Mouse (Mus musculus): Measurements from ENCODE around the gene Scimp. TPM values are rescaled to one million over a fixed set of nuclear protein-coding genes. Genes with fewer than 3 reads are reported as not detected.

Gene Scimp
- polyA plus RNA-seq, 1 experiment from 2014 or later: 0.22 TPM

DNA sequence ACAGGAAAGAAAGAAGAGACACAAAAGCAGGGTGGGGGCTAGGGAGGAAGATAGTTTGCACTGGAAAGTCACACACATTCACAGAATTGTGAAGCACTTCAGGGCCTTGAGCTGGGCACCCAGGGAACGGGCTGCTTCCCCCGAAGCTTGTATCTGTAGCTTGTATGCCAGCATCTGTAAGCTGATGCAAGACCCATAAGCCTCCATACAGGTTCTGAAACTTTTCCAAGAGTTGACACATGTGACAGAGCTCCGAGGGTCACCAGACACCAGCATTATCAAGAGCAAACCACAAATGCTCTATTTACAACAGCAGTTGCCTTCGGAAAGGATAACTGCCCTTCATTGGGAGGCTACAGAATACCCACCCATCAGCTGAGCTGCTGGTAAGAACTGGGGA lies 4.8 kb downstream of the Scimp start:
- Histone ChIP-seq H3K9me3 (no peaks in the 10 kb centered on the region), H3K27ac (no peak overlapping the region), H3K4me2 (replicated peaks) (no peak overlapping the region), H3K9ac (no peak overlapping the region), H3K4me3 (no peak overlapping the region), H3K4me1 (no peaks in the 10 kb centered on the region), H3K27me3 (no peaks in the 10 kb centered on the region), H3K36me3 (no peaks in the 10 kb centered on the region)
- no peak for ATAC-seq (ENCODE audit: low FRiP score, low read depth)
- 86% methylated on average over 4 of the region's 4 CpGs for WGBS

DNA sequence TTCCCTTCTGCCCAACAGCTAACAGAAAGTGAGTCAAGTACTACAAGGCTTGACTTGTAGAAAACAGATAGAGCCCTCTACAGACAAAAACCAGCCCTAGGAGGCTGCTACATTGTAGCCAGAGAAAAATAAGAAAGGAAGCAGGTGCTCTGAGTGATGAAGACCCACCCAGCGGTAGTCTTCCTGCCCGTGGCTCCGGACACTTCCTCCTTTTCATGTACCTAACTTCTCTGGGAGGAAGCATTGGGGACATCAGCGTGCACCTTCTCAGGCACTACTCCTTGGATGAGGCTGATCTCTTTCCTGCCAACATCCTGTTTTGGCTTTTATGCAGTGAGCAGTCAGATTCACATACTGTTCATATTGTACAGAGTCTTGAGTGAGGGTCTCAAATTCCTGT lies 5.7 kb downstream of the Scimp start:
- H3K27me3 ChIP-seq: no peaks in the 10 kb centered on the region
- no peak overlapping the region for H3K4me2 ChIP-seq (replicated peaks)
- ATAC-seq (ENCODE audit: low FRiP score, low read depth): no peak
- no peaks in the 10 kb centered on the region for H3K9me3 ChIP-seq
- 85% methylated on average over 4 of the region's 4 CpGs for WGBS
- no peaks in the 10 kb centered on the region for H3K36me3 ChIP-seq
- no peak overlapping the region for H3K27ac ChIP-seq
- no peaks in the 10 kb centered on the region for H3K4me1 ChIP-seq
- H3K9ac ChIP-seq: no peak overlapping the region
- H3K4me3 ChIP-seq: no peak overlapping the region

DNA sequence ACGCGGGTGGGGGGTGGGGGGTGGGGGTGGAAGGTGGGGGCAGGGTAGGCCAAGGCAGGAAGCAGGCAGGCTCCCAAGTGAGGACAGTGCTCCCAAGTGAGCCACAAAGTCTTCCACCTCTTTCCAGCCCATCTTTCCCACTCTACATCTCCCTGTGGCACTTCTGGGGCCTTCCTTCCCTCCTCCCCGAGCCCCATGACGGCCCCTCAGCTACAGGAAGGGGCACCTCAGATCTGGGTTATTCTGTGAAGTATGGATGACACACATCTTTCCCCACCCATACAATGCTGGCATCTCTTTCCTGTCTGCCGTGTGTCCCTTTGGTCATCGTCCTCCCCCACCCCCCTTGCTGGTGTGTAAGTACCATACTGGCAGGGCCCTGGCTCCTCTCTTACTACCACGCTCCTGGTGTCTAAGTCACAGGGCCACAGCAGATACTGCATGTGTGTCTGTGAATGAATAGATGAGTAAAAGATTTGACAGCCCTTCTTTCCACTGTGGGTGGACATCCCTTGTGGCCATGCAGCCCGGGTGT lies 6.7 kb downstream of the Scimp start:
- H3K4me1 ChIP-seq: no peaks in the 10 kb centered on the region
- H3K4me3 ChIP-seq: no peak overlapping the region
- H3K36me3 ChIP-seq: no peaks in the 10 kb centered on the region
- no peak overlapping the region for H3K27ac ChIP-seq
- no peaks in the 10 kb centered on the region for H3K27me3 ChIP-seq
- no peak for ATAC-seq (ENCODE audit: low FRiP score, low read depth)
- 86% methylated on average over 8 of the region's 8 CpGs for whole genome bisulfite sequencing
- H3K9ac ChIP-seq: no peak overlapping the region
- no peak overlapping the region for H3K4me2 ChIP-seq (replicated peaks)
- H3K9me3 ChIP-seq: no peaks in the 10 kb centered on the region

DNA sequence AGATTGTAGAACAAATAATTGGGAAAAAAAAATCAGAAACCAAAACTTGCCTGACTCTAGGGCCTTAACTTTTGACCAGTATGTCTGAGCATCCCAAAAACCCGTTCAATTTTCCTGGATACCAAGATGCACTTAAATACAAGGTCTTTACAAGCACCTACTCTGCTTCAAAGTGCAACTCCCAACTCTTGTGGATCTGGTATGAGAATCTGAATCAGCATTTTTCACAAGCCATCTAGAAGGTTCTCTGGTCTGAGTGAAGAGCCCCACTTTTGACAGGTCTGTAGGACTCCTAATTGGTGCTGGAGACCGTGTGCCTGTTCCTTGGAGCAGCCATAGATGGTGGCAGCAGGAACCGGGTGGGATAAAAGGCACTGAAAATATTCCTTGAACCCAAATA lies 8.0 kb downstream of the Scimp start:
- Histone ChIP-seq H3K9me3 (no peaks in the 10 kb centered on the region), H3K9ac (no peak overlapping the region), H3K27ac (no peak overlapping the region), H3K4me1 (no peaks in the 10 kb centered on the region), H3K4me2 (replicated peaks) (no peak overlapping the region), H3K36me3 (no peaks in the 10 kb centered on the region), H3K4me3 (no peak overlapping the region), H3K27me3 (no peaks in the 10 kb centered on the region)
- no peak for ATAC-seq (ENCODE audit: low FRiP score, low read depth)
- WGBS: 72% methylated on average over 3 of the region's 3 CpGs

GRCm38 (mm10) chr11:70803711-70804200 lies 8.6 kb downstream of the Scimp start:
- WGBS: 78% methylated on average over 6 of the region's 6 CpGs
- Histone ChIP-seq H3K4me2 (replicated peaks) (no peak overlapping the region), H3K27ac (no peak overlapping the region), H3K9me3 (no peaks in the 10 kb centered on the region), H3K4me1 (no peaks in the 10 kb centered on the region), H3K4me3 (no peak overlapping the region), H3K36me3 (no peaks in the 10 kb centered on the region), H3K27me3 (no peaks in the 10 kb centered on the region), H3K9ac (no peak overlapping the region)
- no peak for ATAC-seq (ENCODE audit: low FRiP score, low read depth)

DNA sequence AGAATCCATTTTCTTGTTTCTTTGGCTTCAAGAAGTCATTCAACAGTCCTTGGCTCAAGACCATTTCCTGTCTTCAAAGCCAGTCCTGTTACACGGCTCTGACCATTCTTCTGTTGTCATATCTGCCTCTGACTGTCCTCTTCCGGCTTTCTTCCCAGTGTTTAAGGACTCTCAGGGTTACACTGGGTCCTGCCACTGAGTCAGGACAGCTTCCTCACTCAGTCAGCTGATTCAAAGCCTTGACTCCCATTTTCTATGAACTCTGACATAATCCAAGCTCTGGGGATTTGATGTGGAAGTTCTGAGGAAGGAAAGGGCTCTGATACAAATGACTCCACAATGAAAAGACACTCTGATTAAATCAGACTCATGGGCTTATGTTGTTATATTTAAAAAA lies 9.5 kb downstream of the Scimp start:
- Histone ChIP-seq H3K36me3 (no peaks in the 10 kb centered on the region), H3K27me3 (no peaks in the 10 kb centered on the region), H3K4me3 (no peak overlapping the region), H3K9me3 (no peaks in the 10 kb centered on the region), H3K4me1 (no peaks in the 10 kb centered on the region), H3K4me2 (replicated peaks) (no peak overlapping the region), H3K9ac (no peak overlapping the region), H3K27ac (no peak overlapping the region)
- 71% methylated on average over 2 of the region's 2 CpGs for WGBS
- no peak for ATAC-seq (ENCODE audit: low FRiP score, low read depth)

DNA sequence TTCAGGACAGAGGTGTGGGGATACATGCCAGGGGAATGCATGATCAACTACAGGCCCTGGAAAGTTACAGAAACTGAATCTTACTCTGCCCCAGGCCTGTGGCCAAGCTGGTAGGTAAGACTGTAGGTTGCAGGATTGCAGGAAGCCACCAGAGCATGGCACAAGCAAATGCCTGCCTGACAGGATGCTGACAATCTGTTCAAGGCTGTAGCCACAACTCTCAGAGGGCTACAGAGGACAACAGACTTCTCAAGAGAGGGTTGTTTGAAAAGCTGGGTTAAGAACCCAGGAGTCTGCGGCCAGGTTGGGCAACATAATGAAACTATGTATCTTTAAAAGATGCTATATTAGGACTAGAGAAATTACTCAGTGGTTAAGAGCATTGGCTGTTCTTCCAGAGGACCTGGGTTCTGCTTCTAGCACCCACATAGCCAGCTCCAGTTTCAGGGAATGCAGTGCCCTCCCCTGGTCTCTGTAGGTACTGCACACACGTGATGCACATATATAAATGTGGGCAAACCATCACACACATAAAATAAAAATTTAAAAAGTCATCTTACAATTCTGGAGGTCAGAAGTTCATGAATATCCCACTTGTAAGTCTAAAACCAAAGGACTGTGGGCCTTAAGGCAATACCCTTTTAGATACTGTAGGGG lies 10.1 kb downstream of the Scimp start:
- Histone ChIP-seq H3K9ac (no peak overlapping the region), H3K27ac (no peak overlapping the region), H3K36me3 (no peaks in the 10 kb centered on the region), H3K4me1 (no peaks in the 10 kb centered on the region), H3K9me3 (no peaks in the 10 kb centered on the region), H3K4me2 (replicated peaks) (no peak overlapping the region), H3K4me3 (no peak overlapping the region), H3K27me3 (no peaks in the 10 kb centered on the region)
- WGBS: 90% methylated on average over 2 of the region's 2 CpGs
- no peak for ATAC-seq (ENCODE audit: low FRiP score, low read depth)

GRCm38 (mm10) chr11:70792409-70792808 lies 20.0 kb downstream of the Scimp start:
- Histone ChIP-seq H3K4me1 (no peaks in the 10 kb centered on the region), H3K9me3 (no peaks in the 10 kb centered on the region), H3K4me3 (no peak overlapping the region), H3K27me3 (no peaks in the 10 kb centered on the region), H3K27ac (no peak overlapping the region), H3K9ac (no peak overlapping the region), H3K4me2 (replicated peaks) (no peak overlapping the region), H3K36me3 (no peaks in the 10 kb centered on the region)
- WGBS: 84% methylated on average over 1 of the region's 1 CpGs
- no peak for ATAC-seq (ENCODE audit: low FRiP score, low read depth)

GRCm38 (mm10) chr11:70791676-70792075 lies 20.7 kb downstream of the Scimp start:
- Histone ChIP-seq H3K4me2 (replicated peaks) (no peak overlapping the region), H3K4me1 (no peaks in the 10 kb centered on the region), H3K36me3 (no peaks in the 10 kb centered on the region), H3K27ac (no peak overlapping the region), H3K27me3 (no peaks in the 10 kb centered on the region), H3K9ac (no peak overlapping the region), H3K9me3 (no peaks in the 10 kb centered on the region), H3K4me3 (no peak overlapping the region)
- no peak for ATAC-seq (ENCODE audit: low FRiP score, low read depth)
- WGBS: 89% methylated on average over 5 of the region's 5 CpGs

DNA sequence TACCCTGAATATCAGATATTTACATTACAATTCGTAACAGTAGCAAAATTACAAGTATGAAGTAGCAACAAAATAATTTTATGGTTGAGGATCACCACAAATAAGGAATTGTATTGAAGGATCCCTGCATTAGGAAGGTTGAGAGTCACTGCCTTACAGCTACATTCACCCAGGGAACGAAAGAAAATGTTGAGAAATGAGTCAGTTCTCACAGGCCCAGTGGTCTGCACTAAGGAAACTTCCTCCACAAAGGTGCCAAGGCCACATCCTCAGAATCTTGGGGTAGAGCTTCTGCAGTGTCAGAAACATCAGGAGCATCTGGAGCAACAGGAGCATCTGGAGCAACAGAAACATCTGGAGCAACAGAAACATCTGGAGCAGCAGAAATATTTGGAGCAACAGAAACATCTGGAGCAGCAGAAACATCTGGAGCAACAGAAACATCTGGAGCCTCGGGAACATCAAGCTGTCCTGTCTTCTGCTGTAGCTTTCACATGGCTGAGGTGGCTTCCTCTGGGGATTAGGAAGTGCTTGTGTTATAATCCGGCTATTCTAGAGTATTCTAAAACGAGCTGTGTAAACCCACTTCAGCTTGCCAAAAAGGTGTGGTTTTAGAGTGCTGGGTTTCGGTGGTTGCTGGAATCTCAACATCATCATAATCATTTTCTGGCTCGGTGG lies 21.4 kb downstream of the Scimp start:
- no peak overlapping the region for H3K4me2 ChIP-seq (replicated peaks)
- ATAC-seq (ENCODE audit: low FRiP score, low read depth): no peak
- no peak overlapping the region for H3K9ac ChIP-seq

GRCm38 (mm10) chr11:70790426-70790825 lies 22.0 kb downstream of the Scimp start:
- Histone ChIP-seq H3K9me3 (no peaks in the 10 kb centered on the region), H3K4me1 (no peaks in the 10 kb centered on the region), H3K27me3 (no peaks in the 10 kb centered on the region), H3K4me2 (replicated peaks) (no peak overlapping the region), H3K27ac (no peak overlapping the region), H3K4me3 (no peak overlapping the region), H3K9ac (no peak overlapping the region; the same call in 1 of the 2 replicates), H3K36me3 (no peaks in the 10 kb centered on the region)
- no peak for ATAC-seq (ENCODE audit: low FRiP score, low read depth)
- WGBS: 80% methylated on average over 2 of the region's 2 CpGs

More for the DNA sequence above, 21.4 kb downstream of the Scimp start:
- Histone ChIP-seq H3K27me3 (no peaks in the 10 kb centered on the region), H3K4me1 (no peaks in the 10 kb centered on the region), H3K36me3 (no peaks in the 10 kb centered on the region), H3K4me3 (no peak overlapping the region), H3K27ac (no peak overlapping the region), H3K9me3 (no peaks in the 10 kb centered on the region)
- 69% methylated on average over 7 of the region's 7 CpGs for WGBS

- no peaks in the 10 kb centered on the region for H3K9me3 ChIP-seq
- no peak for ATAC-seq (ENCODE audit: low FRiP score, low read depth)
- H3K9ac ChIP-seq: no peak overlapping the region
- no peak overlapping the region for H3K27ac ChIP-seq
- H3K4me3 ChIP-seq: no peak overlapping the region
- no peaks in the 10 kb centered on the region for H3K4me1 ChIP-seq
- WGBS: 85% methylated on average over 10 of the region's 10 CpGs
- H3K4me2 ChIP-seq (replicated peaks): no peak overlapping the region
- H3K36me3 ChIP-seq: no peaks in the 10 kb centered on the region
- H3K27me3 ChIP-seq: no peaks in the 10 kb centered on the region
These were observed 23.3 kb downstream of the Scimp start for GRCm38 (mm10) chr11:70788972-70789655.
